Mouse (Mus musculus): ENCODE data around the gene Strap. TPM values are rescaled to one million over a fixed set of nuclear protein-coding genes. Genes with fewer than 3 reads are reported as not detected.

The Strap gene
- polyA plus RNA-seq, 1 experiment, result 18.8 TPM

GRCm38 (mm10) chr6:137747174-137747928 is 12.5 kb downstream of the Strap start:
- H3K27me3 ChIP-seq (ENCODE audit: control insufficient read depth, insufficient read depth, low read length), result no peaks in the 10 kb centered on the region
- H3K4me3 ChIP-seq (ENCODE audit: extremely low read depth, insufficient read depth, insufficient read length), result no peak overlapping the region
- H3K4me1 ChIP-seq (ENCODE audit: control insufficient read depth, insufficient read depth, insufficient read length), result no peaks in the 10 kb centered on the region
- no peak overlapping the region for H3K27ac ChIP-seq (ENCODE audit: insufficient read depth, low read length)
- WGBS, result 63% methylated on average over 5 of the region's 5 CpGs
- no peak for DNase-seq (ENCODE audit: low read depth in 1 of 2, low spot score in 2 of 2)
- peaks cover 28% of the 10 kb centered on the region for H3K36me3 ChIP-seq (ENCODE audit: control insufficient read depth, insufficient read depth, low read length)
- TF ChIP-seq POLR2A (IDR thresholded peaks at IDR 0.05; ENCODE audit: low read depth, low read length) (no peak), CTCF (IDR thresholded peaks at IDR 0.05; ENCODE audit: extremely low read depth, insufficient read depth, insufficient read length, insufficient replicate concordance) (peak; percentile 10; the same call in 1 of the 2 replicates)

- Histone ChIP-seq H3K27ac (ENCODE audit: insufficient read depth, low read length) (no peak overlapping the region), H3K4me3 (ENCODE audit: extremely low read depth, insufficient read depth, insufficient read length) (no peak overlapping the region), H3K36me3 (ENCODE audit: control insufficient read depth, insufficient read depth, low read length) (peaks cover 4% of the 10 kb centered on the region), H3K4me1 (ENCODE audit: control insufficient read depth, insufficient read depth, insufficient read length) (peaks cover 2% of the 10 kb centered on the region; the same call in 1 of the 2 replicates), H3K27me3 (ENCODE audit: control insufficient read depth, insufficient read depth, low read length) (no peaks in the 10 kb centered on the region)
- WGBS, result 93% methylated on average over 10 of the region's 10 CpGs
- TF ChIP-seq CTCF (IDR thresholded peaks at IDR 0.05; ENCODE audit: extremely low read depth, insufficient read depth, insufficient read length, insufficient replicate concordance) (no peak), POLR2A (IDR thresholded peaks at IDR 0.05; ENCODE audit: low read depth, low read length) (no peak)
- DNase-seq (ENCODE audit: low read depth in 1 of 2, low spot score in 2 of 2), result no peak
Measured at GRCm38 (mm10) chr6:137751551-137752274, 16.8 kb downstream of the Strap start.

GRCm38 (mm10) chr6:137752275-137752655 is 17.4 kb downstream of the Strap start:
- TF ChIP-seq POLR2A (IDR thresholded peaks at IDR 0.05; ENCODE audit: low read depth, low read length) (no peak), CTCF (IDR thresholded peaks at IDR 0.05; ENCODE audit: extremely low read depth, insufficient read depth, insufficient read length, insufficient replicate concordance) (no peak)
- DNase-seq (ENCODE audit: low read depth in 1 of 2, low spot score in 2 of 2), result no peak
- H3K27me3 ChIP-seq (ENCODE audit: control insufficient read depth, insufficient read depth, low read length), result no peaks in the 10 kb centered on the region
- H3K4me3 ChIP-seq (ENCODE audit: extremely low read depth, insufficient read depth, insufficient read length), result no peak overlapping the region
- 91% methylated on average over 4 of the region's 4 CpGs for WGBS
- peaks cover 2% of the 10 kb centered on the region for H3K36me3 ChIP-seq (ENCODE audit: control insufficient read depth, insufficient read depth, low read length)
- no peak overlapping the region for H3K27ac ChIP-seq (ENCODE audit: insufficient read depth, low read length)
- peaks cover 2% of the 10 kb centered on the region; the same call in 1 of the 2 replicates for H3K4me1 ChIP-seq (ENCODE audit: control insufficient read depth, insufficient read depth, insufficient read length)

GRCm38 (mm10) chr6:137754056-137754856 is 19.4 kb downstream of the Strap start, which contains the start of gene Dera:
Dera (plus strand) TSS chr6:137754546.
- H3K36me3 ChIP-seq (ENCODE audit: control insufficient read depth, insufficient read depth, low read length), result no peaks in the 10 kb centered on the region; the same call in none of the 2 replicates
- TF ChIP-seq CTCF (IDR thresholded peaks at IDR 0.05; ENCODE audit: extremely low read depth, insufficient read depth, insufficient read length, insufficient replicate concordance) (no peak), POLR2A (IDR thresholded peaks at IDR 0.05; ENCODE audit: low read depth, low read length) (peak; percentile 33; the same call in 1 of the 2 replicates)
- no peaks in the 10 kb centered on the region for H3K27me3 ChIP-seq (ENCODE audit: control insufficient read depth, insufficient read depth, low read length)
- peak; percentile 63 to 87 for DNase-seq (ENCODE audit: low read depth in 1 of 2, low spot score in 2 of 2)
- WGBS, result 17% methylated on average over 26 of the region's 26 CpGs
- peak within 1 kb of the TSS; percentile 69 for H3K27ac ChIP-seq (ENCODE audit: insufficient read depth, low read length)
- peak within 1 kb of the TSS; percentile 95 for H3K4me3 ChIP-seq (ENCODE audit: extremely low read depth, insufficient read depth, insufficient read length)
- H3K4me1 ChIP-seq (ENCODE audit: control insufficient read depth, insufficient read depth, insufficient read length), result peaks cover 2% of the 10 kb centered on the region; the same call in 1 of the 2 replicates

- 2% methylated on average over 8 of the region's 8 CpGs for WGBS
- H3K4me3 ChIP-seq (ENCODE audit: extremely low read depth, insufficient read depth, insufficient read length), result peak overlapping the region; percentile 95
- TF ChIP-seq CTCF (IDR thresholded peaks at IDR 0.05; ENCODE audit: extremely low read depth, insufficient read depth, insufficient read length, insufficient replicate concordance) (no peak), POLR2A (IDR thresholded peaks at IDR 0.05; ENCODE audit: low read depth, low read length) (no peak)
- H3K36me3 ChIP-seq (ENCODE audit: control insufficient read depth, insufficient read depth, low read length), result no peaks in the 10 kb centered on the region
- no peaks in the 10 kb centered on the region for H3K27me3 ChIP-seq (ENCODE audit: control insufficient read depth, insufficient read depth, low read length)
- no peak for DNase-seq (ENCODE audit: low read depth in 1 of 2, low spot score in 2 of 2)
- H3K4me1 ChIP-seq (ENCODE audit: control insufficient read depth, insufficient read depth, insufficient read length), result peaks cover 2% of the 10 kb centered on the region; the same call in 1 of the 2 replicates
- no peak overlapping the region for H3K27ac ChIP-seq (ENCODE audit: insufficient read depth, low read length)
Measured at GRCm38 (mm10) chr6:137754857-137755232, 20.0 kb downstream of the Strap start.

GRCm38 (mm10) chr6:137756310-137756709 is 21.4 kb downstream of the Strap start:
- DNase-seq (ENCODE audit: low read depth in 1 of 2, low spot score in 2 of 2), result peak in 1 of 2 experiments; percentile 23
- Histone ChIP-seq H3K27me3 (ENCODE audit: control insufficient read depth, insufficient read depth, low read length) (no peaks in the 10 kb centered on the region), H3K4me3 (ENCODE audit: extremely low read depth, insufficient read depth, insufficient read length) (no peak overlapping the region), H3K4me1 (ENCODE audit: control insufficient read depth, insufficient read depth, insufficient read length) (peaks cover 2% of the 10 kb centered on the region; the same call in 1 of the 2 replicates), H3K27ac (ENCODE audit: insufficient read depth, low read length) (no peak overlapping the region), H3K36me3 (ENCODE audit: control insufficient read depth, insufficient read depth, low read length) (peaks cover 2% of the 10 kb centered on the region; the same call in 1 of the 2 replicates)
- TF ChIP-seq POLR2A (IDR thresholded peaks at IDR 0.05; ENCODE audit: low read depth, low read length), result no peak
- peak; percentile 18; the same call in 1 of the 2 replicates for TF ChIP-seq CTCF (IDR thresholded peaks at IDR 0.05; ENCODE audit: extremely low read depth, insufficient read depth, insufficient read length, insufficient replicate concordance)
- 65% methylated on average over 5 of the region's 5 CpGs for WGBS
